Mouse (Mus musculus) forebrain, embryonic 16.5 days (tissue): Measurements from ENCODE around the gene Lix1l. TPM values are rescaled to one million over a fixed set of nuclear protein-coding genes. Genes with fewer than 3 reads are reported as not detected.
A peak's percentile ranks its signal among the peaks of the same experiment; 100 is the strongest.
"Not testable (repeated sequence)": the region's sequence is repeated elsewhere in the genome, so short reads cannot be mapped to it uniquely, and the experiment has no call there.

Experiments used
- ATAC-seq: fragments of 200-750 bp; cut with Nextera tagmentation; 2 replicates; pipeline ENCODE4 v1.8.0; 2017; ENCODE audit warnings: mild to moderate bottlenecking, moderate library complexity
- H3K27ac ChIP-seq: fragments of 300-500 bp; sonication (generic); 2 replicates; pipeline ENCODE4 v1.5.1; 2014; ENCODE audit warnings: low read length, control low read depth
- H3K27me3 ChIP-seq: fragments of 300-500 bp; sonication (generic); replicated peaks from 2 replicates; pipeline ENCODE4 v1.6.1; 2014; ENCODE audit warnings: low read length; ENCODE audit not compliant: control insufficient read depth, insufficient read depth
- H3K36me3 ChIP-seq: fragments of 300-500 bp; sonication (generic); 2 replicates; pipeline ENCODE4 v1.6.1; 2014; ENCODE audit not compliant: control insufficient read depth, insufficient read depth
- H3K4me1 ChIP-seq: fragments of 300-500 bp; sonication (generic); replicated peaks from 2 replicates; pipeline ENCODE4 v1.6.1; 2014; ENCODE audit warnings: low read length; ENCODE audit not compliant: control insufficient read depth, insufficient read depth
- H3K4me2 ChIP-seq: fragments of 300-500 bp; sonication (generic); 2 replicates; pipeline ENCODE4 v1.6.1; 2014; ENCODE audit warnings: mild to moderate bottlenecking, low read length, control low read depth
- H3K4me3 ChIP-seq: fragments of 300-500 bp; sonication (generic); replicated peaks from 2 replicates; pipeline ENCODE4 v1.5.1; 2014; ENCODE audit warnings: mild to moderate bottlenecking, low read length, control low read depth
- H3K9ac ChIP-seq: fragments of 300-500 bp; sonication (generic); replicated peaks from 2 replicates; pipeline ENCODE4 v1.6.1; 2014; ENCODE audit warnings: low read depth, low read length, control low read depth
- H3K9me3 ChIP-seq: fragments of 300-500 bp; sonication (generic); 2 replicates; pipeline ENCODE4 v1.6.1; 2016; ENCODE audit warnings: low read length; ENCODE audit not compliant: control insufficient read depth
- WGBS: fragments of 180-500 bp; shearing (Covaris S2); extraction: QIAGEN DNeasy Blood & Tissue Kit; methylation state at CpG from one replicate; pipeline ENCODE4 v1.1.7; 2014; 5-methylcytosine and 5-hydroxymethylcytosine counted together
- polyA plus RNA-seq: library from polyadenylated mRNA; unstranded; fragments of >200 nt; fragmentation: Nextera tagmentation; extraction: Ambion mirVana; gene quantifications from 2 replicates; pipeline ENCODE4 v1.2.1, GENCODE M21; 2015

Gene Lix1l
- polyA plus RNA-seq, 1 experiment from 2014 or later, result 7.5 TPM

- peak overlapping the region; percentile 8 for H3K27ac ChIP-seq
- H3K36me3 ChIP-seq, result no peaks in the 10 kb centered on the region
- H3K4me3 ChIP-seq, result peak overlapping the region; percentile 39
- no peaks in the 10 kb centered on the region for H3K9me3 ChIP-seq
- no peaks in the 10 kb centered on the region for H3K27me3 ChIP-seq
- peak overlapping the region; percentile 43 for H3K9ac ChIP-seq
- peak overlapping the region; percentile 59 for H3K4me2 ChIP-seq
- peaks cover 12% of the 10 kb centered on the region for H3K4me1 ChIP-seq
- WGBS, result 4% methylated on average over 15 of the region's 18 CpGs
- peak; percentile 86 for ATAC-seq
Observed at GRCm38 (mm10) chr3:96663432-96664239, 62.7 kb downstream of the Lix1l start.

DNA sequence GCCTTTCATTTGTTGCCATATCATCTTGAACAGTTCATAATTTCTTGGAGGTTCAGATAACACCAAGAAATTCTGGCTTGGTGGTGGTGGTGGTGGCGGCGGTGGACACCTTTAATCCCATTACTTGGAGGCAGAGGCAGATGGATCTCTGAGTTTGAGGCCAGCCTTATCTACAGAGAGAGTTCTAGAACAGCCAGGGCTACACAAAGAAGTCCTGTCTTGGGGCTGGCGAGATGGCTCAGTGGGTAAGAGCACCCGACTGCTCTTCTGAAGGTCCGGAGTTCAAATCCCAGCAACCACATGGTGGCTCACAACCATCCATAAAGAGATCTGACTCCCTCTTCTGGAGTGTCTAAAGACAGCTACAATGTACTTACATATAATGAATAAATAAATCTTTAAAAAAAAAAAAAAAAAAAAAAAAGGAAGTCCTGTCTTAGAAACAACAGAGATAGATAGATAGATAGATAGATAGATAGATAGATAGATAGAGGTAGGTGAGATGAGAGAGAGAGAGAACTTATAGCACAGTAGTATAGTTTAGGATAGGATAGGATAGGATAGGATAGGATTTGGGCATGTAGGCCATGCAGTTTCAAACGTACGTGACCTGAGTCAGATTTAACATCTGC, 64.9 kb downstream of the Lix1l start:
- not testable (repeated sequence) for H3K9ac ChIP-seq, H3K9me3 ChIP-seq, H3K27me3 ChIP-seq, H3K27ac ChIP-seq, ATAC-seq, H3K36me3 ChIP-seq, H3K4me2 ChIP-seq, H3K4me3 ChIP-seq
- peaks cover 21% of the 10 kb centered on the region for H3K4me1 ChIP-seq
- WGBS, result 88% methylated on average over 7 of the region's 7 CpGs

GRCm38 (mm10) chr3:96666916-96667315, 66.0 kb downstream of the Lix1l start:
- Histone ChIP-seq H3K9me3 (no peaks in the 10 kb centered on the region), H3K4me2 (no peak overlapping the region), H3K27me3 (0 out of 2 replicates have a peak, but pooled peaks cover 3% of the 10 kb centered on the region), H3K27ac (no peak overlapping the region), H3K9ac (no peak overlapping the region), H3K4me1 (peaks cover 21% of the 10 kb centered on the region), H3K36me3 (no peaks in the 10 kb centered on the region), H3K4me3 (no peak overlapping the region)
- WGBS, result 95% methylated on average over 5 of the region's 5 CpGs
- ATAC-seq, result no peak

- 50% methylated on average over 1 of the region's 1 CpGs for WGBS
- Histone ChIP-seq H3K4me2 (no peak overlapping the region), H3K4me3 (no peak overlapping the region), H3K27ac (no peak overlapping the region), H3K9ac (no peak overlapping the region), H3K27me3 (0 out of 2 replicates have a peak, but pooled peaks cover 3% of the 10 kb centered on the region), H3K36me3 (no peaks in the 10 kb centered on the region), H3K9me3 (no peaks in the 10 kb centered on the region), H3K4me1 (peaks cover 21% of the 10 kb centered on the region)
- no peak for ATAC-seq
Observed at GRCm38 (mm10) chr3:96667316-96667715, 66.4 kb downstream of the Lix1l start.

DNA sequence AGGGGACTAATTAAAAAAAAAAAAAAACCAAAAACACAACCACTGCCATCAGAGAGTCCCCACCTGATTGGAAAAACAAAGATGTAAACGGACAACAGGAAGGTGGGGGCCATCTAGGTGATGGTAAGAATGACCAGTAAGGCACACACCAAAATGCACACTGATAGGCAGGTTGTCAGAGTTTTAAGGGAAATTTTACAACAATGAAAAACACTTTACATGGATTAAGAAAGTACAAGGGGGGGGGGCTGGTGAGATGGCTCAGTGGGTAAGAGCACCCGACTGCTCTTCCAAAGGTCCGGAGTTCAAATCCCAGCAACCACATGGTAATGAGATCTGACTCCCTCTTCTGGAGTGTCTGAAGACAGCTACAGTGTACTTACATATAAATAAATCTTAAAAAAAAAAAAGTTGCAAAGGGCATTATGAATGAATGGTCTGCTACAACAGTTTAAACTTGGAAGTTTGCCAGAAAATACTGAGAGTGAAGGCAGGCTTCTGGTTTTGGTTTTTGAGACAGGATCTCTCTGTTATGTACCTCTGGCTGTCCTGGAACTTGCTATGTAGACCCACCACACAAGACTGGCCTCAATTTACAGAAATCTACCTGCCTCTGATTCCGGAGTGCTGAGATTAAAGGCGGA, 67.6 kb downstream of the Lix1l start:
- Histone ChIP-seq H3K27me3 (0 out of 2 replicates have a peak, but pooled peaks cover 3% of the 10 kb centered on the region), H3K4me3 (no peak overlapping the region), H3K9me3 (no peaks in the 10 kb centered on the region), H3K27ac (no peak overlapping the region), H3K9ac (no peak overlapping the region), H3K4me2 (no peak overlapping the region), H3K36me3 (no peaks in the 10 kb centered on the region), H3K4me1 (peaks cover 12% of the 10 kb centered on the region)
- ATAC-seq, result no peak
- WGBS, result 93% methylated on average over 5 of the region's 5 CpGs

GRCm38 (mm10) chr3:96669727-96670468, 68.9 kb downstream of the Lix1l start, which contains the start of gene Ankrd35:
Gene Ankrd35 (plus strand): TSS chr3:96670131.
- H3K9me3 ChIP-seq, result no peaks in the 10 kb centered on the region
- H3K4me1 ChIP-seq, result peaks cover 9% of the 10 kb centered on the region
- peak; percentile 94 for ATAC-seq
- WGBS, result 5% methylated on average over 35 of the region's 35 CpGs
- H3K4me3 ChIP-seq, result peak within 1 kb of the TSS; percentile 56
- peak within 1 kb of the TSS; percentile 56 for H3K9ac ChIP-seq
- H3K4me2 ChIP-seq, result peak within 1 kb of the TSS; percentile 83
- H3K27me3 ChIP-seq, result 0 out of 2 replicates have a peak, but pooled peaks cover 3% of the 10 kb centered on the region
- no peak within 1 kb of the TSS for H3K27ac ChIP-seq
- no peaks in the 10 kb centered on the region for H3K36me3 ChIP-seq

DNA sequence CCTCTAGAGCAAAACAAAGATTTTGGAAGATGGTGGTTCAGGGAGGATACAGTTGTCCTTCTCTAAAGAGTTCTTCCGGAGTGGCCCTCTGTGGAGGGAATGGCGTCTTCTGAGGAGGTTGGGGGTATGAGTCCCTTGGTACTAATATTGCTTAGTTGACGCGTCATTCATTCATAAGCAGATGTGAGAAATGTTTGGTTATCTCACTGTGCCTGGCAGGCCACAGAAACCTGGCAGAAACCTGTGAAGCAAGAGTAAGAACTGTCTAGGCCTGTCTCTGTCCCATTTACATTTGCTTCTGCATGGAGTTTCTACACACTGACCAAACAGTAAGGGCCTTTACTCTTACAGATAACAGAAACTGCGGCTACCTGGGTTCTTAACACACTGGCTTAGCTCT, 70.6 kb downstream of the Lix1l start:
- ATAC-seq, result no peak
- Histone ChIP-seq H3K9ac (no peak overlapping the region), H3K4me3 (no peak overlapping the region), H3K36me3 (no peaks in the 10 kb centered on the region), H3K27me3 (0 out of 2 replicates have a peak, but pooled peaks cover 3% of the 10 kb centered on the region), H3K9me3 (no peaks in the 10 kb centered on the region), H3K4me2 (no peak overlapping the region), H3K4me1 (peaks cover 9% of the 10 kb centered on the region), H3K27ac (no peak overlapping the region)
- WGBS, result 94% methylated on average over 5 of the region's 5 CpGs

- H3K9ac ChIP-seq, result no peak overlapping the region
- no peak overlapping the region for H3K4me3 ChIP-seq
- H3K36me3 ChIP-seq, result no peaks in the 10 kb centered on the region
- no peak overlapping the region for H3K4me2 ChIP-seq
- peaks cover 9% of the 10 kb centered on the region for H3K4me1 ChIP-seq
- H3K9me3 ChIP-seq, result no peaks in the 10 kb centered on the region
- 66% methylated on average over 4 of the region's 4 CpGs for whole genome bisulfite sequencing
- no peak overlapping the region for H3K27ac ChIP-seq
- 0 out of 2 replicates have a peak, but pooled peaks cover 3% of the 10 kb centered on the region for H3K27me3 ChIP-seq
- no peak for ATAC-seq
Observed at GRCm38 (mm10) chr3:96673514-96673913, 72.6 kb downstream of the Lix1l start.
